ENCODE assay signal across 14 mouse cellular contexts in genomic region chr15:44868537-44868936, GRCm38 (mm10).
"Had no signal": no experiment of that assay in that cellular context is flagged by ENCODE, and none has a peak within 500 bp of the region (broad histone marks: within the 10 kb centered on the region; RNA-seq: fewer than 3 reads in every experiment).

No protein-coding gene starts in this region.

- H3K27me3 ChIP-seq: liver, embryonic 13.5 days; midbrain, embryonic 12.5 days; neural tube, embryonic 13.5 days had no signal

- DNase-seq: kidney, adult 18-20 months; kidney, postnatal 25 days; liver, embryonic 13.5 days; lung, adult 2 months; lung, postnatal 14 days; lung, postnatal 4 days; thymus, adult 2 months; thymus, postnatal 14 days; thymus, postnatal 4 days had no signal

- H3K36me3 ChIP-seq: liver, embryonic 13.5 days; midbrain, embryonic 12.5 days; neural tube, embryonic 13.5 days had no signal

- H3K27ac ChIP-seq: kidney, postnatal 0 days; liver, embryonic 13.5 days; midbrain, embryonic 12.5 days; neural tube, embryonic 13.5 days; stomach, postnatal 0 days had no signal

- H3K4me1 ChIP-seq: liver, embryonic 13.5 days; midbrain, embryonic 12.5 days; neural tube, embryonic 13.5 days had no signal

- H3K4me3 ChIP-seq: liver, embryonic 13.5 days; midbrain, embryonic 12.5 days; myocyte; neural tube, embryonic 13.5 days had no signal
